Mouse (Mus musculus): ENCODE measurements around the gene Klf3. TPM values are rescaled to one million over a fixed set of nuclear protein-coding genes. Genes with fewer than 3 reads are reported as not detected.

Gene Klf3
- polyA plus RNA-seq, 1 experiment from 2014 or later = 66.9 TPM

- no peak for DNase-seq (ENCODE audit: low spot score)
- WGBS = 19% methylated on average over 4 of the region's 4 CpGs
- Histone ChIP-seq H3K9ac (ENCODE audit: low read depth, low read length) (peak overlapping the region; percentile 81), H3K27me3 (replicated peaks; ENCODE audit: control insufficient read depth, insufficient read depth, low read length) (no peaks in the 10 kb centered on the region), H3K4me3 (ENCODE audit: low read depth, low read length) (peak overlapping the region; percentile 61), H3K4me1 (replicated peaks; ENCODE audit: control insufficient read depth, insufficient read depth, low read length) (peaks cover 67% of the 10 kb centered on the region), H3K4me2 (peak overlapping the region; percentile 87), H3K27ac (ENCODE audit: low read depth, low read length) (peak overlapping the region; percentile 96), H3K36me3 (ENCODE audit: control insufficient read depth, insufficient read depth, low read length) (peaks cover 24% of the 10 kb centered on the region), H3K9me3 (ENCODE audit: control insufficient read depth, low read length) (no peaks in the 10 kb centered on the region)
- ATAC-seq (replicated peaks; ENCODE audit: low FRiP score) = no peak
Measured at GRCm38 (mm10) chr5:64812983-64813304, 9.8 kb downstream of the Klf3 start.

GRCm38 (mm10) chr5:64813361-64813760, 10.2 kb downstream of the Klf3 start:
- no peak for ATAC-seq (replicated peaks; ENCODE audit: low FRiP score)
- H3K36me3 ChIP-seq (ENCODE audit: control insufficient read depth, insufficient read depth, low read length) = peaks cover 28% of the 10 kb centered on the region
- no peaks in the 10 kb centered on the region for H3K9me3 ChIP-seq (ENCODE audit: control insufficient read depth, low read length)
- H3K4me3 ChIP-seq (ENCODE audit: low read depth, low read length) = peak overlapping the region; percentile 61; the same call in 1 of the 2 replicates
- DNase-seq (ENCODE audit: low spot score) = peak; percentile 74
- WGBS = 8% methylated on average over 9 of the region's 9 CpGs
- H3K9ac ChIP-seq (ENCODE audit: low read depth, low read length) = peak overlapping the region; percentile 81
- peaks cover 62% of the 10 kb centered on the region for H3K4me1 ChIP-seq (replicated peaks; ENCODE audit: control insufficient read depth, insufficient read depth, low read length)
- peak overlapping the region; percentile 87 for H3K4me2 ChIP-seq
- peak overlapping the region; percentile 96 for H3K27ac ChIP-seq (ENCODE audit: low read depth, low read length)
- H3K27me3 ChIP-seq (replicated peaks; ENCODE audit: control insufficient read depth, insufficient read depth, low read length) = no peaks in the 10 kb centered on the region

GRCm38 (mm10) chr5:64814416-64814815, 11.2 kb downstream of the Klf3 start:
- Histone ChIP-seq H3K4me2 (no peak overlapping the region), H3K4me1 (replicated peaks; ENCODE audit: control insufficient read depth, insufficient read depth, low read length) (peaks cover 55% of the 10 kb centered on the region), H3K27ac (ENCODE audit: low read depth, low read length) (no peak overlapping the region), H3K36me3 (ENCODE audit: control insufficient read depth, insufficient read depth, low read length) (peaks cover 28% of the 10 kb centered on the region), H3K9me3 (ENCODE audit: control insufficient read depth, low read length) (no peaks in the 10 kb centered on the region), H3K9ac (ENCODE audit: low read depth, low read length) (no peak overlapping the region), H3K4me3 (ENCODE audit: low read depth, low read length) (no peak overlapping the region), H3K27me3 (replicated peaks; ENCODE audit: control insufficient read depth, insufficient read depth, low read length) (no peaks in the 10 kb centered on the region)
- DNase-seq (ENCODE audit: low spot score) (no peak), ATAC-seq (replicated peaks; ENCODE audit: low FRiP score) (no peak)
- WGBS = 81% methylated on average over 7 of the region's 7 CpGs

- H3K36me3 ChIP-seq (ENCODE audit: control insufficient read depth, insufficient read depth, low read length) = peaks cover 35% of the 10 kb centered on the region
- H3K27ac ChIP-seq (ENCODE audit: low read depth, low read length) = no peak overlapping the region
- H3K4me3 ChIP-seq (ENCODE audit: low read depth, low read length) = no peak overlapping the region
- no peaks in the 10 kb centered on the region for H3K27me3 ChIP-seq (replicated peaks; ENCODE audit: control insufficient read depth, insufficient read depth, low read length)
- WGBS = 88% methylated on average over 8 of the region's 8 CpGs
- no peaks in the 10 kb centered on the region for H3K9me3 ChIP-seq (ENCODE audit: control insufficient read depth, low read length)
- H3K4me1 ChIP-seq (replicated peaks; ENCODE audit: control insufficient read depth, insufficient read depth, low read length) = peaks cover 42% of the 10 kb centered on the region
- H3K9ac ChIP-seq (ENCODE audit: low read depth, low read length) = no peak overlapping the region
- ATAC-seq (replicated peaks; ENCODE audit: low FRiP score) (no peak), DNase-seq (ENCODE audit: low spot score) (no peak)
- no peak overlapping the region for H3K4me2 ChIP-seq
Measured at GRCm38 (mm10) chr5:64815631-64816030, 12.4 kb downstream of the Klf3 start.

- Histone ChIP-seq H3K27me3 (replicated peaks; ENCODE audit: control insufficient read depth, insufficient read depth, low read length) (no peaks in the 10 kb centered on the region), H3K4me1 (replicated peaks; ENCODE audit: control insufficient read depth, insufficient read depth, low read length) (peaks cover 34% of the 10 kb centered on the region), H3K9ac (ENCODE audit: low read depth, low read length) (no peak overlapping the region), H3K4me3 (ENCODE audit: low read depth, low read length) (no peak overlapping the region), H3K27ac (ENCODE audit: low read depth, low read length) (no peak overlapping the region; the same call in 1 of the 2 replicates), H3K4me2 (no peak overlapping the region), H3K9me3 (ENCODE audit: control insufficient read depth, low read length) (no peaks in the 10 kb centered on the region), H3K36me3 (ENCODE audit: control insufficient read depth, insufficient read depth, low read length) (peaks cover 41% of the 10 kb centered on the region)
- whole genome bisulfite sequencing = 67% methylated on average over 15 of the region's 15 CpGs
- ATAC-seq (replicated peaks; ENCODE audit: low FRiP score) (no peak), DNase-seq (ENCODE audit: low spot score) (no peak)
Measured at GRCm38 (mm10) chr5:64816290-64816973, 13.2 kb downstream of the Klf3 start.

GRCm38 (mm10) chr5:64816974-64817296, 13.7 kb downstream of the Klf3 start:
- no peak overlapping the region for H3K4me3 ChIP-seq (ENCODE audit: low read depth, low read length)
- H3K27me3 ChIP-seq (replicated peaks; ENCODE audit: control insufficient read depth, insufficient read depth, low read length) = no peaks in the 10 kb centered on the region
- 74% methylated on average over 8 of the region's 8 CpGs for WGBS
- H3K4me2 ChIP-seq = no peak overlapping the region
- no peak overlapping the region for H3K9ac ChIP-seq (ENCODE audit: low read depth, low read length)
- peaks cover 45% of the 10 kb centered on the region for H3K36me3 ChIP-seq (ENCODE audit: control insufficient read depth, insufficient read depth, low read length)
- no peak overlapping the region for H3K27ac ChIP-seq (ENCODE audit: low read depth, low read length)
- DNase-seq (ENCODE audit: low spot score) (no peak), ATAC-seq (replicated peaks; ENCODE audit: low FRiP score) (no peak)
- H3K4me1 ChIP-seq (replicated peaks; ENCODE audit: control insufficient read depth, insufficient read depth, low read length) = peaks cover 29% of the 10 kb centered on the region
- no peaks in the 10 kb centered on the region for H3K9me3 ChIP-seq (ENCODE audit: control insufficient read depth, low read length)

- Histone ChIP-seq H3K4me3 (ENCODE audit: low read depth, low read length) (no peak overlapping the region), H3K27ac (ENCODE audit: low read depth, low read length) (no peak overlapping the region), H3K4me2 (no peak overlapping the region), H3K9ac (ENCODE audit: low read depth, low read length) (no peak overlapping the region), H3K4me1 (replicated peaks; ENCODE audit: control insufficient read depth, insufficient read depth, low read length) (peaks cover 9% of the 10 kb centered on the region), H3K36me3 (ENCODE audit: control insufficient read depth, insufficient read depth, low read length) (peaks cover 68% of the 10 kb centered on the region), H3K9me3 (ENCODE audit: control insufficient read depth, low read length) (no peaks in the 10 kb centered on the region), H3K27me3 (replicated peaks; ENCODE audit: control insufficient read depth, insufficient read depth, low read length) (no peaks in the 10 kb centered on the region)
- 65% methylated on average over 6 of the region's 6 CpGs for whole genome bisulfite sequencing
- DNase-seq (ENCODE audit: low spot score) = no peak
- no peak for ATAC-seq (replicated peaks; ENCODE audit: low FRiP score)
Measured at GRCm38 (mm10) chr5:64819390-64819789, 16.2 kb downstream of the Klf3 start.

GRCm38 (mm10) chr5:64820138-64820537, 16.9 kb downstream of the Klf3 start:
- H3K4me1 ChIP-seq (replicated peaks; ENCODE audit: control insufficient read depth, insufficient read depth, low read length) = peaks cover 9% of the 10 kb centered on the region
- WGBS = 91% methylated on average over 10 of the region's 10 CpGs
- H3K4me3 ChIP-seq (ENCODE audit: low read depth, low read length) = no peak overlapping the region
- peaks cover 71% of the 10 kb centered on the region for H3K36me3 ChIP-seq (ENCODE audit: control insufficient read depth, insufficient read depth, low read length)
- no peak overlapping the region for H3K4me2 ChIP-seq
- no peaks in the 10 kb centered on the region for H3K9me3 ChIP-seq (ENCODE audit: control insufficient read depth, low read length)
- H3K27ac ChIP-seq (ENCODE audit: low read depth, low read length) = peak overlapping the region; percentile 30; the same call in 1 of the 2 replicates
- no peaks in the 10 kb centered on the region for H3K27me3 ChIP-seq (replicated peaks; ENCODE audit: control insufficient read depth, insufficient read depth, low read length)
- DNase-seq (ENCODE audit: low spot score) = no peak
- ATAC-seq (replicated peaks; ENCODE audit: low FRiP score) = no peak
- H3K9ac ChIP-seq (ENCODE audit: low read depth, low read length) = no peak overlapping the region

GRCm38 (mm10) chr5:64821294-64821693, 18.1 kb downstream of the Klf3 start:
- peaks cover 74% of the 10 kb centered on the region for H3K36me3 ChIP-seq (ENCODE audit: control insufficient read depth, insufficient read depth, low read length)
- H3K9ac ChIP-seq (ENCODE audit: low read depth, low read length) = no peak overlapping the region
- no peak overlapping the region for H3K4me2 ChIP-seq
- H3K4me3 ChIP-seq (ENCODE audit: low read depth, low read length) = no peak overlapping the region
- H3K27me3 ChIP-seq (replicated peaks; ENCODE audit: control insufficient read depth, insufficient read depth, low read length) = no peaks in the 10 kb centered on the region
- DNase-seq (ENCODE audit: low spot score) = no peak
- peaks cover 5% of the 10 kb centered on the region; the same call in 1 of the 2 replicates for H3K4me1 ChIP-seq (replicated peaks; ENCODE audit: control insufficient read depth, insufficient read depth, low read length)
- no peak for ATAC-seq (replicated peaks; ENCODE audit: low FRiP score)
- no peak overlapping the region for H3K27ac ChIP-seq (ENCODE audit: low read depth, low read length)
- no peaks in the 10 kb centered on the region for H3K9me3 ChIP-seq (ENCODE audit: control insufficient read depth, low read length)
- WGBS = 91% methylated on average over 2 of the region's 2 CpGs
